Mouse (Mus musculus): ENCODE measurements at regions not wholly inside any gene's neighbourhood (a gene's known extent, or its start where the extent isn't known, plus 50 kb on each side); places are given as distances from the start of the nearest gene placed in this dataset.

DNA sequence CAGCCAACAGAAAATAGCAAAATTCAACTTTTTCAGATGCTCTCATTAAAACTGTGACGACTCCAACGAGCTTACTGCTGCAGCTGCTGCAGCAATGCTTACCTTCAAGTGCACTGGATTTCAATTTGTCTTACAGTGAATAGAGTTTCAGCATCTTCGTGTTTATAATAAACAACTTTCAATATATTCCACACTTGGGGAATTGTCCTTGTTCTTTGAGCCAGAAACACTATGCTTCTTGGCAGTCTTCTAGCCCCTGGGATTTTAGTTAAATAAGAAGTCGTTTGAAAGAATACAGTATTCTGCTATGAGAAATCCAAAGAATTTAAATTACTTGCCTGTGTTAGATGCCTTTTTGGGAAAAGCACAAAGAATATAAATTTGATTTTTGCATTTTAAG lies 381.9 kb upstream of the Kcnd2 start:
- peak; percentile 1 for DNase-seq (ENCODE audit: low read depth, low spot score)

DNA sequence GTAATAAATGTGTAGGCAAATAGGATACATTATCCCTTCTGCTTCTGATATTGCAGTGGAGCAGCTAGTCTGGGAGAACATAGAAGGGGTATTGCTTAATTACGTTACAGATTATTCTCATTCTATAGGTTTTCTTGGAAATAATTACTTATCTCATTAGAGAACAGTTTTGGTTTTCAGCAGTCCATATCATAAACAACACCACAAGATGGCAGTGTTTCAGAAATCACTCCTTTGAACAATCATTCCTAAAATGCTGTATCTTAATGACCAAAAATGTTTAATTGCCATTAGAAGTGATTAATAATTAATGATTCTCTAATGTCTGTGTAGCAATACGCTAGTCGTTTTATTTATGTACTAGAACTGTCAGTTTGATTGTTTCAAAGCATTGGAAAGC lies 375.2 kb upstream of the Kcnd2 start:
- no peak for DNase-seq (ENCODE audit: low read depth, low spot score)
